Mouse (Mus musculus) embryo, embryonic 11.5 days (tissue): ENCODE results near the gene Lcn3.
"Not testable (repeated sequence)": the region's sequence is repeated elsewhere in the genome, so short reads cannot be mapped to it uniquely, and the experiment has no call there.

Source experiments
- DNase-seq: peaks from one replicate; pipeline ENCODE4 v3.0.0-alpha.2; 2012; ENCODE audit warnings: low read depth, low spot score

Lcn3 gene

GRCm38 (mm10) chr2:25765269-25765668 is at the start of gene Lcn3:
Lcn3 (plus strand) TSS chr2:25765569.
- no peak for DNase-seq

- DNase-seq, result no peak
Measured at GRCm38 (mm10) chr2:25717222-25717621, 48.1 kb upstream of the Lcn3 start.

GRCm38 (mm10) chr2:25733199-25733930 is 32.0 kb upstream of the Lcn3 start:
- no peak for DNase-seq

- not testable (repeated sequence) for DNase-seq
Measured at GRCm38 (mm10) chr2:25736709-25737108, 28.7 kb upstream of the Lcn3 start, which contains the start of gene Obp2b. Obp2b (plus strand) TSS chr2:25737009.

GRCm38 (mm10) chr2:25741671-25742070 is 23.7 kb upstream of the Lcn3 start:
- DNase-seq, result no peak

GRCm38 (mm10) chr2:25754201-25754600 is 11.2 kb upstream of the Lcn3 start:
- DNase-seq, result no peak

GRCm38 (mm10) chr2:25758064-25758625 is 7.2 kb upstream of the Lcn3 start:
- no peak for DNase-seq

GRCm38 (mm10) chr2:25767764-25768163 is 2.4 kb downstream of the Lcn3 start:
- DNase-seq, result no peak

GRCm38 (mm10) chr2:25773507-25773906 is 8.1 kb downstream of the Lcn3 start:
- no peak for DNase-seq

- DNase-seq, result no peak
Measured at GRCm38 (mm10) chr2:25774640-25775039, 9.3 kb downstream of the Lcn3 start.

- DNase-seq, result no peak
Measured at GRCm38 (mm10) chr2:25775991-25776390, 10.6 kb downstream of the Lcn3 start.

- no peak for DNase-seq
Measured at GRCm38 (mm10) chr2:25776717-25777116, 11.3 kb downstream of the Lcn3 start, which contains the start of gene Lcn11. Lcn11 (plus strand) TSS chr2:25777017.

GRCm38 (mm10) chr2:25779076-25779475 is 13.7 kb downstream of the Lcn3 start:
- DNase-seq, result no peak

GRCm38 (mm10) chr2:25780921-25781320 is 15.6 kb downstream of the Lcn3 start:
- DNase-seq, result no peak

GRCm38 (mm10) chr2:25781957-25782356 is 16.6 kb downstream of the Lcn3 start, which contains the start of gene Gm13539:
Gm13539 (plus strand) TSS chr2:25782257.
- DNase-seq, result no peak

- DNase-seq, result no peak
Measured at GRCm38 (mm10) chr2:25785573-25786322, 20.4 kb downstream of the Lcn3 start.

GRCm38 (mm10) chr2:25789092-25789491 is 23.7 kb downstream of the Lcn3 start:
- no peak for DNase-seq

- no peak for DNase-seq
Measured at GRCm38 (mm10) chr2:25797635-25798034, 32.3 kb downstream of the Lcn3 start.

- DNase-seq, result no peak
Measured at GRCm38 (mm10) chr2:25798065-25798464, 32.7 kb downstream of the Lcn3 start.

GRCm38 (mm10) chr2:25811711-25812110 is 46.3 kb downstream of the Lcn3 start:
- no peak for DNase-seq

- no peak for DNase-seq
Measured at GRCm38 (mm10) chr2:25813364-25813763, 48.0 kb downstream of the Lcn3 start.

GRCm38 (mm10) chr2:25815748-25816147 is 50.4 kb downstream of the Lcn3 start, which contains the start of gene Glt6d1:
Glt6d1 (minus strand) TSS chr2:25815848.
- DNase-seq, result not testable (repeated sequence)
